Mouse (Mus musculus): ENCODE data around the gene Reck.

- no peak for TF ChIP-seq CTCF (IDR thresholded peaks at IDR 0.05; ENCODE audit: low read depth)
- TF ChIP-seq EP300 (optimal IDR thresholded peaks at IDR 0.05): no peak
These were observed 28.4 kb downstream of the Reck start for GRCm38 (mm10) chr4:43903690-43904089.

Data from stomach, postnatal 0 days (tissue).